Mouse (Mus musculus): Measurements from ENCODE around the gene Paics. TPM values are rescaled to one million over a fixed set of nuclear protein-coding genes. Genes with fewer than 3 reads are reported as not detected.
A peak's percentile ranks its signal among the peaks of the same experiment; 100 is the strongest.
"Not testable (repeated sequence)": the region's sequence is repeated elsewhere in the genome, so short reads cannot be mapped to it uniquely, and the experiment has no call there.

Gene Paics
- total RNA-seq, 2 experiments from 2014 or later: 166 to 168 TPM

DNA sequence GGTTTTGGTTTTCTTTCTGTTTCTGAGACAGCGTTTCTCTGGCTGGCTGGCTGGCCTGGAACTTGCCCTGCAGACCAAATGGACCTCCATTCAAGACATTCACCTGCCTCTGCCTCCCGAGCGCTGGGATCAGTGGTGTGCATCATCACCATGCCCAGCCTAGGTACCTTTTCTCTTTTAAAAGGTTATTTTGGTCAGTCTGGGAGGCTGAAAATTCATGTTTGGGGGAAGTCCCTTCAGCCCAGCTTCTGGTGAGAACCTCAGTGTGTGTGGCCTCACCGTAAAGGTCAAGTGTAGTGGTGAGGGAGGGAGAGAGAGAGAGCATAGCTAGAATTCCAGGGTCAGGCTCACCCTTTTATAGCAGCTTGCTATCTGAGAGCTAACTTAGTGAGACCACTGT, 3.3 kb upstream of the Paics start:
- peak; percentile 30 to 31 for DNase-seq
- intact Hi-C loops (cut with DNase I): no loop called here

DNA sequence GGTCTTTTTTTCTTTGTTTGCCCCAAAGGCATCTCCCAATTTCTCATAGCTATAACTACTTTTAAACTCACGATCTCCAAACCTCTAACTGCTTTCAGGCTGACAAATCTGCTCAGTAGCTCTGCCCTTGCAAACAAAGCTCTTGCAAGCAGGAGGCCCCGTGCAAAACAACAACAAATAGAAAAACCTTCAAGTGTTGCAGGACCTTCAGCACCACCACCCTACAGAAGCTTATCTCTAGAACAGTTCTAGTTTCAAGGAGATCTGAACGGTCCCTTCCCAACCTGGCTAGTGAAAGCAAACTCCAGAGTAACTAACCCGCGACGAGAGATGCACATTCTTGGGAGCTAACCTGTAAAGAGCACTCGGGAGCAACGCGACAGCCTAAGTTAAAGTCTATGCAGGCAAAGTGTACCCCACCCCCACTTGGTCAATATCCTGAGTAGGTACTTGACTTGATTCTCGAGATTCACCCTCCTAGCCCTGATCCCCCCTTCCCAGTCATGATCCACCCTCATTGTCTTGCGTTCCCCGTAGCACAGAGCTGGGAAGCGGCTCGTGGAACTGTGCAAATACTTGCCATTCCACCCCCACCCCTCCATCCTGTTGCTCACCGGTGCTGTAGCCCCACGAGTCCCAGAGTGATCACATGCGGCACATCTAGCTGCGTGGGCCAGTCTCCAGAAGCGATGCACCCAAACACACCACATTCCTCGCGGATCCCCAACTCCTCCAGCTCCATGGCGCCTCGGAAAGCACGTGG, 583 bp upstream of the Paics start:
- DNase-seq: peak in 1 of 2 experiments; percentile 16
- intact Hi-C loops (cut with DNase I): loop anchor here (1.0 kb wide), 1 partner anchor 45 kb away; the partner anchor contains the start of gene Aasdh

DNA sequence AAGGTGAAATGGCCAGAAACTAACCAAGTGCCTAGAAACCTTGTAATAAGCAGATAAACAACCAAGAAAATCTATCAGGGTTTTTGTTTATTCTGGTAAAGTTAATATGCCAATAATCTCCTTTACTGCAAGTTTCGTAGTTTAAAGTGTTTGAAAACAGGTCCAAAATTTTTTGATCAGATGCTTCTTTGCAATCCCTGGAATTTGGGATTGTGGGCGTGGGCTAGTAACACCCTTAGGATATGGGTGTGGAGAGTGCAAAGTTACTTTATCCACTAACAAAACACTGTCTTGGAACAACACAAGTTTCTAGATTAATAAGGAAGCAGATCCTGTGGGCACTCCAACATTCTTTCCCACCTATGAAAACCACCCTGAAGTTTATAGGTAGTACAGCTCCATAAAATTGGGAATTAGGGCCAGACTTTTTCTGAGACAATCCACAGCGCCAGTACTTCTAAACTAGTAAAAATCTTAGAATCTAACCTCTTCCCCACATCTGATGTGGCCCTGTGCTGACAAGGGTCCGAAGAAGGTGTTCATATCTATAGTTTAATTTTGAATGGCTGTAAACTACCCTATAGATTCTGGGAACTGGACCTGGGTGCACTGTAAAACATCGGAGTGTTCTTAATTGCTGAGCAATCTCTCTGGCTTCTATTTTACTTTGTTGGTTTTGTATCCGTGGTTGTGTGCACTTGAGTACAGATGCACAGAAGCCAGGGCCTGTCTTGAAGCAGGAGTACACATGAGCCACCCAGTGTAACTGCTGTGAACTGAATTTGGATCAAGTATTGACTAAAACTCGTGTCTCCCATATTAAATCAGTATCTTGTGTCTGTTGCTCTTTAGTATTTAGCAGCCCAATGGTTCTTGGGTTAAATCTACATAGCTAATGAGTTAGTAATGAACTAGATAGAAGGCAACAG, 1.3 kb downstream of the Paics start:
- no peak for DNase-seq
- intact Hi-C loops (cut with DNase I): no loop called here

DNA sequence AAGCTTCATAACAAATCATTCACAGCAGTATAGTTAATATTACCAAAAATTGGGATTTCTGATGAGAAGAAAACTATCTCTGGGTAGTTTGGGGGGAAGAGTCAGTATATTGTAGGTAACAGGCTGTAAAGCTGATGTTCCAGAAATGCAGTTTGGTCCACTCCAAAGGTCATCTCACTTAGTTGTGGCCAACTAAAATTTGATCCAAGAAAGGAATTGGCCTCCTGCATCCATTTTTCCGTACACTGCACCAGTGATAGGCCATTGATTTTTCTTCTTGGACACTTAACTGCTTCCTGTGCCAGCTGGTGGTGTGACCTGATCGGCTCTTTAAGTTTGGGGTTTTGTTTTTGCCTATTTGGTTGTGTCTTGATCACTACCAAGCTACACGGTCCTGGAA, 2.7 kb downstream of the Paics start:
- no peak for DNase-seq
- intact Hi-C loops (cut with DNase I): no loop called here

DNA sequence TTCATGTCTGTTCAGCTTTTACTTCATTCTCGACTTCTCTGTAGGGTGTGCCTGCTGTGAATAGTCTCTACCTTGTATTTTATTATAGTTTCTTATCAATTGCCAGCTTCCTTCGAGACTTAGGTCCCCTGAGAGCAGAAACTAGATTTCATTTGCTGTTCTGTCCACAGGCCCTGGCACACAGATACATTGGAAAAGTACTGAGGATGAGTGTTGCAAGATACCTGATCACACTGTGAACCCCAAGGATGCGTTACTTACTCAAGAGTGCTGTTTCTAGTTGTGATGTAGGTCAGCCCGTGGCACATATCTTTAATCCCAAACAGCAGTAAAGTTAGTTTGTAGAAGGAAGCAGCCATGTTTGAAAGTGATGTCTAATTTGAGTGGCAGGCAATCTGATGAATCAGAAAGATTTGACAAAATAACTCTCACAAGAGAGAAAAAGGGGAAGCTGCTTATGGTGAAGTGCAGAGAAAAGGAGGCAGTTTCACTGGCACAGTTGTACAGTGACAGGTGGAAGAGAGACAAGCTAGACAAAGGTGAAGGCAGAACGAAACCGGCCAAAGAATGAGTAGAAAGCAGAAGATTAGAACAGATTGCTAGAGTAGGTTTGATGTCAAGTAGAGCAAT, 3.3 kb downstream of the Paics start:
- DNase-seq: no peak
- intact Hi-C loops (cut with DNase I): no loop called here

DNA sequence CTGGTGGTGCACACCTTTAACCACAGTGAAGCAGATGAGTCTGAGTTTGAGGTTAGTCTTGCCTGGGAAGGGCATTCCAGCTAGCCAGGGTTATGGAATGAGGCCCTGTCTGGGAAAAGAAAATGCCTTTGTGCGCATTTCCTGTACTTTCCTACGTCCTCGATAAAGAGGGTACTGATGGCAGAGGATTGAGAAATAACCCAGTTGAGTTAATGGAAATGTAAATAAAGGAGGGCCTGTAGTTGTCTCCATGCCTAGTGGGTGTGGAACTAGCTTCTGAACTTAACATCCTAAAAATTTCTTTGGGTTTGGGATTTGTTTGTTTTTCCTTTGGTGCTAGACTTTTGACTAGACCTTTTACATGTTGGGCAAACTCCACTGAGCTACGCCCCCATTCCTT, 4.4 kb downstream of the Paics start:
- intact Hi-C loops (cut with DNase I): no loop called here
- DNase-seq: no peak

DNA sequence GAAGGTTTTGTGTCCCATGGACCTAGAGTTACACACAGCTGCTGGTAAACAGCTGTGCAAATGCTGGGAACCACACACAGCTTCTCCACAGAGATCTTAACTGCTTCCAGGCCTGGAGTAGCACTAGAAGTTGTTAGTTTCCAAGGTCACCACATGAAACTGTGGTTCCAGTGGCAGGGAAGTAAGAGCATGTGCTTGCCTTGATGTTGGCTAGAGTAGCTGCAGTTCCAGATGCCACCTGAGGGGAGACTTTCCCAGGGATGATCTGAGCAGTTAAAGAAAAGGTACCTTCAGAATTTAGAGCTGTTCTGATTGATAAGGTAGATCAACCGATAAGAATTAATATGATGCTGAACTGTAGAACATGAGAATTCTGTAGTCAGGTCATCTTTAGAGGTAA, 6.8 kb downstream of the Paics start:
- intact Hi-C loops (cut with DNase I): no loop called here
- DNase-seq: no peak

DNA sequence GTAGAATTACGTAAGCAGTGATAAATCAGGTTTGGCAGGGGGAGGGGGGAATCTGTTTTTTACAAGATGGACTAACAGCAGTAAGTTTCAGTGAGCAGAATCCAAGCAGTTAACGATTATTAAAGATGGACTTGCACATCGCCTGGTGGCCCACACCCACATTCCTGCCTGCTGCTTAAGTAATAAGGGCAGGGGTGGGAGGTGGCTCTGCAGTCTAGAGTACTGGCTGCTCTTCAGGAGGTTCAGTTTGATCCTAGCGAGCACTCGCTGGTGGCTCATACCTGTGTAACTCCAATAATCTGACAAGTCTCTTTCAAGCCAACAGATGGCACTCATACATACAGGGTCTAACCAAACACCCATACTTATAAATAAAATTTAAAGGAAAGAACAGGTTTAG, 8.5 kb downstream of the Paics start:
- no peak for DNase-seq
- intact Hi-C loops (cut with DNase I): no loop called here

DNA sequence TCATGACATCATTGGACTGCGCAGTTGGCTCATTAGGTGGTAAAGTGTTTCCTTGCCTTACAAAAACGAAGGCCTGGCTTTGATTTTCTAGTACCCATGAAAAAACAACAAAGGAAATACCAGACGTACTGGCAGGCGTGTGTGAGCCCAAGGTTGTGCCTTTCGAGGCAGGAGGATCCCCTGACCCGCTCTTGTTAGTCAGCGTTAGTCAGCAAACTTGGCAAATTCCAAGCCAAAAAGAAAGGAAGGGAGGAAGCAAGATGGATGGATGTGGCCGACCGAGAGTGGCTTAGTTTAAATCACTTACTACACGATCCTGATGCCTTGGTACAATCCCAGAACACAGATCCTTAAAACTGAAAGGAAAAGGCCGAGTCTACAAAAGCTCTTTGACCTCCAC, 11.4 kb downstream of the Paics start:
- DNase-seq: no peak
- intact Hi-C loops (cut with DNase I): no loop called here

DNA sequence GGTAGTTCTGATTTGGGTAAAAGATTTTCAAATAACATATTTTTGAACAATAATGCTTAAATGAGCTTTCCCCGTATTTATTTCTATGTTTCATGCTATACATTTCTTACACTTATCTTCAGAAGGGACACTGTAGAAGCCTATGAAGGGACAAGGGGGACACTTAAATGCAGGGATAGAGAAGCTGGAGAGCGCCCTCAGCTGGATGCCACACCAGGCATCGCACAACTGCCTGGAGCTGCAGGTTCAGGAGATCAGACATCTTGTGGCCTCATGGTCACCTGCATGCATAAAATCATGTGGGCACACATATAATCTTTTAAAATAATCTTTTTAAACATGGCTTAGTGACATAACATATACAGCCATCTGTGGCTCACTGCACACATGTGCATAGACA, 13.5 kb downstream of the Paics start:
- intact Hi-C loops (cut with DNase I): no loop called here
- DNase-seq: peak in 1 of 2 experiments; percentile 27

DNA sequence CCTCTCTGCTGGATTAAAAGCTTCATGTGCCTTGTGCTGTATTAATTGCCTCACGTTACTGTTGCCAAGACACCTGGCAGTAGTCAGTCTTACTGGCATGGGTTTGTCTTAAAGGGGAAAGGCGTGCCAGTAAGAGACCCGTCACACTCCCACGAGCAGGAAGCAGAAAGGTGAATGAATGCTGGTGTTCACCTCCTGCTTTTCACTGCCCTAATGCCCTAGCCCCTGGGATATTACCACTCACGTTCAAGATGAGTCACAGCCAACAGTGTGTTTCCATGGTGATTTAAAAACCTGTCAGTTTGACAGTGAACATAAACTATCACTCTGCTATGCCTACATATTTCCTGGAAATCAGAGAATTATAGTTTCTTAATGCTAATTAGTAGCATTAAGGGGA, 18.1 kb downstream of the Paics start:
- DNase-seq: no peak
- intact Hi-C loops (cut with DNase I): no loop called here

DNA sequence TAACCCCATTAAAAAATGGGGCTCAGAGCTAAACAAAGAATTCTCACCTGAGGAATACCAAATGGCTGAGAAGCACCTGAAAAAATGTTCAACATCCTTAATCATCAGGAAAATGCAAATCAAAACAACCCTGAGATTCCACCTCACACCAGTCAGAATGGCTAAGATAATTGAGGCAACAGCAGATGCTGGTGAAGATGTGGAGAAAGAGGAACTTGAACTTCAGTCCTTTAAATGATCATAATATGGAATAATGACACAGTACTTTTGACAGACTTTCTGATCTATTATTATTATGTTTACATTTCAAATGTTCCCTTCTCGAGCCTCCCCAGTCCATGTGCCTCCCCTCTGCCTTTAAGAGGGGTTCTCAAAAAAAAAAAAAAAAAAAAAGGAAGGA, 20.0 kb downstream of the Paics start:
- not testable (repeated sequence) for DNase-seq
- intact Hi-C loops (cut with DNase I): loop anchor here (10.0 kb wide), 1 partner anchor 386 kb away; the partner anchor contains the start of gene Cep135

DNA sequence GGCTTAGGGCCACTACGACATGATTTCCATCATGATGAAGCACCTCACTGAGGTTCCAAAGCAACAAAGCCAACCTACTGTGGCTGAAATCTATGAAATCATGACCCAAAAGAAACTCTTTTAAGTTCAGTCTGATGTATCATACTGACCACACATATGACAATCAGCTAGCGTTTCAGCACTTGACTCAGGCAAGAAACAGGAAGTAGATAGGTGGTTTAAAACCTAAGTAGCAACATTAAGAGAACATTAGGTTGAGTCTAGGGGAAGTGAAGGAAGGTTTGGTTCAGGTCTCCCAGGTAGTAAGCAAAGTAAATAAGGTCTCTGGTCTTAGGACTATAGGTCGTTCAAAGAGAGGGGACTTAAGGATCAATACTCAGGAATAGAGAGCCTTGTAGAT, 22.4 kb downstream of the Paics start:
- DNase-seq: no peak
- intact Hi-C loops (cut with DNase I): loop anchor here (10.0 kb wide), 1 partner anchor 389 kb away; the partner anchor contains the start of gene Cep135

DNA sequence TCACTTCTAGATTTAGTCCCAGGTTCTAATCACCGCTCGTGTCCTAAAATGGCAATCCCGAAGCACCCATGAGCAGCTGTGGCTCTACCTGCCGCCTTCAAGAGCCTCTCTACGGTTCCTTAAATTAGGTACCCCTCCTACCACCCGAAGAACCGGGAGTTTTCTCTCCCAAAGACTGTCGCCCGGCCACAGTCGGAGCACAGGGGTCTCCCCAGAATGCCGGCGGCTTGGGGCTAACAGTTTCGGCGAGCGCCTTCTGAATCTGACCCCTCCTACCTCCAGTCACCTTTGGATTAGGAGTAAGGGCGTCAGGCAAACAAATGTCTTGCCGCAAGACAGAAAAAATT, 23.1 kb downstream of the Paics start:
- intact Hi-C loops (cut with DNase I): loop anchor here (2.0 to 10.0 kb wide), 2 partner anchors 69 to 389 kb away; partner anchors contain the start of genes Aasdh and Cep135

DNA sequence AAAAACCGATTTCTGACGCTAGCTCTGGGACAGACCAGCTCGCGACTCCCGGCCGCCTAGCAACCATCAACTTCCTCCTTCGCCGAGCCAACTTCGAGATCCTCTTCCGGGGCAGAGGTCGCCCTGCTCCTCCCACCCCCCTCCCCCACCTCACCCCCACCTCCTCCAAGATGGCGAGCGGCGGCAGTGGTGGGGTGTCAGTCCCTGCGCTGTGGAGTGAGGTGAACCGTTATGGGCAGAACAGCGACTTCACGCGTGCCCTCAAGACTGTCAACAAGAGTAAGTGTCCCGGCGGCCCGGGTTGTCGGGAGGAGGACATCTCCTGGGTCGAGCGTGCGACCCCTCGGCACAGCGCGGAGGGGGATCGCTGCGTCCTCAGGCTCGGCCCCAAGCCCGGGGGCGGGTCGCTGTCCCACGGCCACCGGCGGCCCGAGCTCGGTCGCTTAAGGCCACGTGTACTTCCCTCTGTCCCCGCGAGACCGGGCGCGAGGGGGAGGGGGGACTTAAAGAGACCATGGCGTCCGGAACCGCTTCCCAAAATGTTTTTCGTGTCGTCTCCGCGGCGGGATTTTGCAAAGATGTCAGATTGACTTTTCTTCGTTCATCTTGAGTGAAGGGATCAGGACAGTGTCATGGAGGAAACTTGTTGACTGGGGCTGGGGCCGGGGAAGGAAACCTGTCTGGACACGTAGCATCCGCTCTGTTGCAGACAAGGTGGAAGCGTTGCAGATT, 23.6 kb downstream of the Paics start, which contains the start of gene Srp72:
Gene Srp72 (plus strand): TSS at position 130 of the 732 bp plus-strand sequence.
- intact Hi-C loops (cut with DNase I): loop anchor here (2.0 to 10.0 kb wide), 2 partner anchors 70 to 390 kb away; partner anchors contain the start of genes Aasdh and Cep135
- peak; percentile 86 to 91 for DNase-seq

More for the DNA sequence above, 23.1 kb downstream of the Paics start:
- DNase-seq: no peak

DNA sequence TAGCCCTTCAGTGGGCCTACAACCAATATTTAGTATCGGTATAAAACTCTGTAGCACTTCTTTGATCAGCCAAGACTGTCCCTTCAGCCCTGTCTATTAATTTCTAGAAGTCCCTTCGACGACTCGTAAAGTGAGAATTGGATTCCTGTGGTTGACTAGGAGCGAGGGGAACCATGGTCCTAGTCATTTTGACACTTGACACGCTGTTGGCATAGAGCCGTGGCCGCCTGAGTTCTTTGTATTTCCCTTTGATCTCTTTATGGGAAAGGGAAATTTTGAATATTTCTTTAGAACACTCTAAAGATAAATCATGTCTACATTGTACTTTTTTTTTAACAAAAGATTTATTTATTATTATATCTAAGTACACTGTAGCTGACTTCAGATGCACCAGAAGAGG, 24.6 kb downstream of the Paics start:
- DNase-seq: no peak
- intact Hi-C loops (cut with DNase I): loop anchor here (2.0 to 10.0 kb wide), 2 partner anchors 71 to 391 kb away; partner anchors contain the start of genes Aasdh and Cep135

DNA sequence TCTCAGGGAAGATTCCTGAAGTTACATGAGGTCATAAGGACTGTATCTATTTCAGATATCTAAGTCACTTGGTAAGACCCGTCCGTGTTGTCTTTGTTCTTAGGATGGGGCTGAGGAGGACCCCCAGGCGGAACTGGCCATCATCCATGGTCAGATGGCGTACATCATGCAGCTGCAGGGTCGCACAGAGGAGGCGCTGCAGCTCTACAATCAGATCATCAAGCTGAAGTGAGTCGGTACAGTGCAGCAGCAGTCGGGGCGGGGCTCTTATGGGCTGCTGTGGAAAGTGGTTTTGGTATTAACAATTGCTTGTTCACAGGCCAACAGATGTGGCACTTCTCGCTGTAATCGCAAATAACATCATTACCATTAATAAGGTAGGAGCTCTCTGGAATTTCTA, 32.9 kb downstream of the Paics start:
- intact Hi-C loops (cut with DNase I): no loop called here

DNA sequence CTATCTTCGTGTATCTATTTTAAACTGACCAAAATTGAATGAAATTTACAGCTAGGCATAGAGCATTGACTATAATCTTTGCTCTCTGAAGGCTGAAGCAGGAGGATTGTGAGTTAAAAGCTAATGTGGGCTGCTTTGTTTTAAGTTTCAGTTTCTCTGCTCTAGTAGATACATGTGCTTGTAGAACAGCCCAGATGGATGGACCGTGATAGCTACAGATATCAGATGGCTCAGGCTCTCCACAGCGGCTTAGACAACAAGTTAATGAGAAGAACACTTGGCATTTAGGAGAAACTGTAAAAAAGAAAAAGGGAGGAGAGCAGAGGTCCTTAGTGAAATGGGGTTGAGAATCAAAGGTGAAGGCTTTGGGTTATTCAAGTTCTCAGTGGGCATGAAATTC, 39.7 kb downstream of the Paics start:
- no peak for DNase-seq
- intact Hi-C loops (cut with DNase I): no loop called here

More for the DNA sequence above, 32.9 kb downstream of the Paics start:
- no peak for DNase-seq

DNA sequence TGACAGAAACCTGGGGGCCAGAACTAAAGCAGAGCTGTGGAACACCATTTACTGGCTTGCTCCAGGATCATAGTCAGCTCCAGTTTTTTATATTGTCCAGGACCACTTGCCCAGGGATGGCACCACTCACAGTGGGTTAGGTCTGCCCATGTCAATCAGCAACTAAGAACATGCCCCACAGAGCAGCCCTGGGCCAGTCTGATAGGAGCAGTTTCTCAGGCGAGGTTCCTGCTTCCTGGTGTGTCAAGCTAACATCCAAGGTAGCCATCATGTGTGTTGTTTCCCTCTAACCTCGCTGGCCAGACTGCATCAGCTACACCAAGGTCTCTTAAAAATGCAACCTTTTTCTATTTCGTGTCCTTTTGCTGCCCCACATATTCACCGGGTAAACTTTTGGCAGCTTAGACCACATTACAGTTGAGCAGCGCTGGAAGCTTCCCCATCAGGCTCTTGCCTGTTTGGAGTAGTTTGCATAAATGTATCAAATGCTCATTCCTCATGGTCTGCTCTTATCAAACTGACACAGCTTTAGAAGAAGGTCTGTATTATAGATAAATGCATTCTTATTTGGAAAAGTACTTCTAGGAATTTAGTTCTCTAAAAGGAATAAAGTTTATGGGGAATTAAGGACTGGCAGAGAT, 42.2 kb downstream of the Paics start:
- intact Hi-C loops (cut with DNase I): no loop called here
- DNase-seq: no peak

DNA sequence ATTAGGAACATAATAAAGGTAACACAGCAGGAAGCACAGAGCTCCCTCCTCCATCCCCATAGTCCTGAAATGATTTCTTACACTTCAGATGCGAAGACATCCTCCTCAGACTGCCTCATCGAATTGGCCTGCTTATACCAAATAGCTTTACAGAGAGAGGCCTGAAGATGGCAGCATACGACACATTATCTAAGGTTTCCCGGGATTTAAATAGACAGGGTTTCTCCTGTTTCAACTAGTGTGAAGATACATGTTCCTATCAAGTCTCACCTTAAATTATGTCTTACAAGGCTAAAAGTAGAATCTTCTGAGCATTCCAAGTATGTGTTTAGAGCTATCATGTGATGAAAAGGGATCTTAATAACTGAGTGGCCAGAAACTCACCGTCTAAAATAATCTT, 47.3 kb downstream of the Paics start:
- DNase-seq: peak; percentile 29
- intact Hi-C loops (cut with DNase I): loop anchor here (1.0 to 5.0 kb wide), 3 partner anchors 64 to 219 kb away; no protein-coding TSS in a partner anchor
